Mouse (Mus musculus) inflammation-experienced regulatory T-cells, adult 6 months (primary cell): ENCODE data around the gene Mri1. TPM values are rescaled to one million over a fixed set of nuclear protein-coding genes. Genes with fewer than 3 reads are reported as not detected.
A peak's percentile ranks its signal among the peaks of the same experiment; 100 is the strongest.

Experiments
- ATAC-seq: one replicate; pipeline ENCODE4 v1.8.0; 2017
- polyA plus RNA-seq, 3 experiments: library from polyadenylated mRNA; unstranded; fragments of 100-300 nt; shearing (Covaris generic); gene quantifications; one replicate each; pipeline ENCODE4 v1.2.1; 2017

The Mri1 gene
- polyA plus RNA-seq, 3 experiments from 2014 or later: 7.2 to 34.3 (median 25.2) TPM

DNA sequence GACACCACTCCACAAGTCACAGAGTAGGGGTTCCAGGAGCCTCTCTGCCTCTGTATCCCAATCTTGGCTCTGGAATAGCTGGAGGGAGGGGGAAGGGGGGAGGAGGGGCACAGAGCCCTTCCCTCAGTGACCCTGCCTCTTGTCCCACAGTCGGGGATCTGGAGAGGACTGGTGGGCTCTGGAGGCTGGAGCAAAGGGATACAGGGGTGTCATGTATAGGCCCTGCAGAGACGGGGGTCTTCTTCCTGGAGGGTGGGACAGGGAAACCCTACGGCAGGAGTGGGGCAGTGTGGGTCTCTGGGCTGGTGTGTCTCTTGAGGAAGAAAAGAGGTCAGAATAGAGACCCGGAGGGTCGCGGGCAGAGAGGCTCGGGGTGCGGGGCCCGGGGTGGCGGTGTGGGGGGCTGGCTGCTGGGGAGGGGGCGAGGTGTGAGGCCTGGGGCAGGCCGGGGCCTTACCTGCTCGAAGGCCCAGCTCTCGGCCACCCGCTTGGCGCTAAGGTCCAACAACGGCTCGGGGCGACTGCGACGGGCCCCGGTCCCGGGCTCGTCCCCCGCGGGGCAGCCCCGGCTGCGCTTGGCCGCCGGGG lies 20.6 kb downstream of the Mri1 start:
- ATAC-seq: no peak

DNA sequence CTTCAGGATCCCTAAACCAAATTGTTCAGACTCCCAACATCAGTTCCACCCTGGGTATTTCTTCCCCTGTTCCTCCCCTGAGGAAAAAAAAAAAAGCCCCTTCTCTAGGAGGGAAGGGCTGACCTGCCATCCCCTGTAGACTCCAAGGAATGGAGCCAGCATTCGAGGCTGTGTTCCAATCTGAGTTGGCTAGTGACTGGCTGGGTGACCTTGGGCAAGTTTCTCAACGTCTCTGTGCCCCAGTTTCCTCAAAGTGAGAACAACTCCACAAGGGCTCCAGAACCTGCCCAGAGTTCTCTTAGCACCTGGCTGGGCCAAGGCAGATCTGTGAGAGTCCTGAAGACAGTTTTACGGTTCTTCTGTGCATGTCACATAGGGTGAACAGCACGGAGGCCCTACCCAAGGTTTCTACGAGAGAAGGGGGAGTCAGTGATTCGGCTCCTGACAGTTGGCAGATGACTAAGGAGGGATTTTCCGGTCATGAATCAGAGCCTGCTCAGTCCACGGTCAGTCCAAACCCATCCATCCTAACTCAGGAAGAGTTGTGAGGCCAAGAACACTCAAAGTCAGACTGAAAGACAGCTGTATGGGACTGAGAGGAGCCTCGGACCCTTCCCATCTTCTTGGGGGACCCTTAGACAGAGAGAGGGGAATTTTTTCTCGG lies 21.2 kb downstream of the Mri1 start:
- no peak for ATAC-seq

DNA sequence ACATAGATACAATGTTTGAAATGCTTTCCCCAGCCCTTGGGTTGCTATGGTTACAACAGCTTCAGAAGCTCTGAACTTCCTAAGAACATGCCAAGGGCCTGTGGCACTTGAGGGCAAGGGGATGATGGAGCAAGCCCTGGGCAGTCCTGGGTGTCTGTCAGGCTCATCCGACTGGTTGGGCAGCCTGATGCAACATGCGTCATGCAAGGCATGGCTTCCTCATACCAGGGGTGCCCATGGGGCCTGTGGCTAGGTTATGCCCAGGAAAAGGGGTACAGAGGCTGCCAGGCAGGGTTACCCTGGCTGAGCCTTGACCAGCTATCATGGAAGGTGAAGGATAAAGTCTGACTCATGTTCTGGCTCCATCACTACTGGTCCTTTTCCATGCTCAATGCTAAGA lies 24.1 kb downstream of the Mri1 start:
- ATAC-seq: no peak

DNA sequence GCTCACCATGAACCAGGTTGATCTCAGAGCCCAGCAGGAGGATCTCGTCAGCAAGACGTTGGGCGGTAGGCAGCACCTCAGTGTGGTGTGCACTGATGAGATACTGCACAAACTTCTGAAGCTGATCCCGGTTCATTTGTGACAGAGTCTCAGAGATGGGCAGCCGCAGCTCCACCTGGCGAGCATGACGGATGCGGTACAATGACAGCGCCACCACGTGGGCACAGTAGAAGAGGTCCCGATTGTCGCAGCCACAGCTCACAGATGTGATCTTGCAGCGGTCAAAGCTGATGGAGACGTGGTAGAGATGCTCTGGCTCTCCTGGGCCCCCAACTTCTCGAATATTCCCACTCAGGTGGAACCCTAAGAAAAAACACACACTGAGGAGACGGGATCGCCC lies 26.4 kb downstream of the Mri1 start:
- no peak for ATAC-seq

DNA sequence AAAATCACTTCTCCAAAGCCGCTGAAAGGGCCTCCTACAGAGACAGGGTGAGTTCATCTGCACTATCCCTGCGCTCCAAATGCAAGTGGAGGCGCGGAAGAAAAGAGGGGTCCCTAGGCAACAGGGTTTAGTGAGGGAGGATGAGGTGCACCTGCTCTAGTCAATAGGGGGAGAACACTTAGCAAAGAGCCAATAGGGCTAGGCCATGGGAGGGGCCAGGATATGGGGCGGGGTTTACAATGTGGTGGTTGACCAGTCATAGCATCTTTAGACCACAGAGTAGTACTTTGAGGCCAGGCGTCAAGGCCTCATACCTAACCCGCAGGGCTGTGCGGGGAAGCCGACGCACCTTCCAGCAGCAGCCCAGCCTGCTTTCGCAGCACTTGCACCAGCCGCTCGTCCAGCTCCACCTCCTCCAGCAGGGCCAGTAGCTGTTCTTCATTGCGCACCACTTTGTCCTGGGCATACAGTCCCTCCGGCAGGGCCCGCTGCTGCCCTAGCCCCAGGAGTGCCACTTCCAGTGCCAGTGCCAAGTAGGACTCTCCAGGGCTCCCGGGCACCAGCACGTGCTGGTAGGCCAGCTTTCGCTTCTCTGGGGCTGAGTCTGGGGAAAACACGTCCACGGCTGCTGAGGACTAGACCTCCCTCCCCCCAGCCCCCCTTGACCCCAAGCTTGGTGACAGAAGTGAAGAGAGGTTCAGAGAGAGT lies 33.6 kb downstream of the Mri1 start:
- ATAC-seq: no peak

DNA sequence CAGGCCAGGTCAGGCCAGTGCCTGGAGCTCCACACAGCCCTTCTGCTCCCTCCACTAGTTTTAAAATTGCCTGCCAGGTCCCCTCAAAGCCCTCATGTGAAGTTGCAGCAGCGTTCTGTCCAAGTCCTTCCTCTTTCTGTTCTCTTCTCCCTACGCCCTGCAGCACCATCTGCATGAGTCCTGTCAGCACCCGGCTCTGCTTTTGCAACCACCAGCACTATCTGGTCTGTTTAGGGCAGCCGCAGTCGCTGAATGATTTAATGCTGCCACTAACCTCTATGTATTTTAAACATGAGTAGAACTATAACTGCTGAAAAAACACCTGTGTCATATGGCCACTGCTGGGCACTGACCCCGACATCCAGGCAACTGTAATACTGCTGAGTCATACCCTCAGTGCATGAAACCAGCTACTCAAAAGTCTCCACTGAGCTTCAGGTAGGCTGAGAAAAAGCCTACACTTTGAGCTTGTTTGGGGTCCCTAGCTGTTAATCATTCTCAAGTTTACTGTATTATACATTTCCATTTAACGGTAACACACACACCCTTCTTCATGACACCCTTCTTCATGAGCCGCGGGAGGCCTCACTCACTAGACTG lies 34.5 kb downstream of the Mri1 start:
- no peak for ATAC-seq

DNA sequence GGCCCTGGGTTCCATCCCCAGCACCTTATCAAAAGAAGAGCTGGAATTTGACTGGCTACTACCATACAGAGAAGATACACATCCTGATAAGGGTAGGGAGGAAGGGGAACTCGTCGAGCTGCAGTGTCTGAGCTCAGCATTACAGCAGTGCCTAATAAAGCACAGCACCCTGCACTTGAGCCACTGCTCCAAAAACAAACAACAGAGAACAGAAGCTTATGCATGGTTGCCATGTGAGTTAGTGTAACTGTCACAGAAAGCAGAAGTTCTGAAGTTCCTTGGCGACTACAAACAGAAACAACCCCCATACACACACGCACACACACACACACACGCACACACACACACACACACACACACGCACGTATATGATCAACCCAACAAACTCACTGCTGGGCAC lies 37.0 kb downstream of the Mri1 start:
- ATAC-seq: no peak

DNA sequence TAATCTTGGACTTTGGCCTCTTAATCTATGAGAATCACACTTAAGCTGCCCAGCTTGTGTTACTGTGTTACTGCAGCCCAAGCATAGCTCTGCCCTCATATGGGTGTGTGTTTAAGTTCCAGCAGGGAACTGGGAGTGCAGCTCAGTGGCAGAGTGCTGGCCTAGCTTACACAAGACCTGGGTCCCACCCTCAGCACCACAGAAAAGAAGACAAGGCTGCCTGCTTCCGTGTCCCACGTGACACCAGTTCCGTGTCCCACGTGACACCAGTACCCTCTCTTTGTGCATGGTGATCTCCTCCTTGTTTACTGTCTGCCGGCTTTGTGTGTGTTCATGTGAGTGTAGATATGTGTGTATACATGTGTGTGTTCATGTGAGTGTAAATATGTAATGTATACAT lies 39.0 kb downstream of the Mri1 start:
- ATAC-seq: no peak

DNA sequence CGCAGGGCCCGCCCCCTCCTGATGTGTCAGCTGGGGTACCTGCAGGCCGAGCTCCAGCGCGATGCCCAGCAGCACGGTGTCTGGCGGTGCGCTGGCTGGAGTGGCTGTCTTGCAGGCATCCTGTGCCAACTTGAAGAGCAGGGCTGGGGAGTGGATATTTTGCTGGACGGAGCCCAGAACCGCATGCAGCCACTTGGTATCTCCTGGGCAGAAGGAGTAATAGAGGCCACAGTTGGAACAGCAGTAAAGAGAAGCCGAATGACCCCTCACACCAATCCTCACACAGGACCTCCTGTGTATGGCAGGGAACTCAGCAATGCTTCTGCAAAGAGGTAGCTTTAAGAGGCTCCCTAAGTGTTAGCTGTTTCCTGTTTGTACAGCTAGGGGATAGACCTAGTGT lies 39.9 kb downstream of the Mri1 start:
- ATAC-seq: no peak

DNA sequence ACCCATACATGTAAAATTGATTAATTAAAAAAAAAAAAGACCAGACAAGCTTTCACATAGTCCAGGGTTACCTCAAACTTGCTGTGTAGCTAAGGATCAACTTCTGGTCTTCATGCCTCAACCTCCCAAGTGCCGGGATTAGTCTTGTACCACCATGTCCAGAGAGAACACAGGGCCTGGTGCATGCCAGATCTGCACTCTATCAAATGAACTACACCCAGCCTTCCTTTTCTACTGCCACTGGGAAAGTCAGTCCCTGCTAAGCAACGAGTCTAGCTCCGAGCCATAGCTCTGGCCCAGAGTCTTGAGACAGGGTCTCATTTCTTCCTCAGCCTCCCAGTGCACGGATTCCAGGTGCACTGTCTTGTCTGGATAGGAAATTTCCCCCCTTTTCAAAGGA lies 43.8 kb downstream of the Mri1 start:
- ATAC-seq: no peak

DNA sequence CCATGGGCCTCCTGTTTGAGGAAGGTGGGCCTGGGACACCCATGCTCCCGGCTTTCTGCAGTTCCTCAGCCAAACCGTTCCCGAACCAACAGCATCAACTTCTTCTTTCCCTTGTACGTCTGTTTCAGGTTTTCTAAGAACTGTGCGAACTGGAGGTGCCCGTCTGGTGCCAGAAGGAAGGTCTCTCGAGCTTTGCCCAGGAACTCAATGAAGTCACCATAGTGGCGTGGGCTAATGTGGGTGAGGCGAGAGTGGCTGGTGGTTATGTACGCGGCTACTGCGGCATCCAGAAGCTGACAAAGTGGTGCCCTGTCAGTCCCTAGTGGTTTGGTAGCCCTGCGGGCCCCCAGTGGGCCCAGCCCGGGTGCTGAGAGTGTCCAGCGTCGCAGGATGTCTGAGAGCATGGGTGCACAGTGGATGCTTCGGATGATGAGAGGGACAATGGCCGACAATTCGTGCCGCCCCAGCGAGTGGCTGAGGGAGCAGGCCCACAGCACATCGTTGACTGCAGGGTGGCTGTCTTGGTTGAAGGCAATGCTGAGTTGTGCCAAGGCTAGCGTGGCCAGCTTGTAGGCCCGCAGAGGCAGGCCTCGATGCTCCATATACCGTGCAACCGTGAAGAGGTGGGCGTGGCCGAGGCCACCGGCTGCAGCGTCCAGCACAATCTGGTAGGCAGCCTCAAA lies 45.1 kb downstream of the Mri1 start:
- no peak for ATAC-seq

DNA sequence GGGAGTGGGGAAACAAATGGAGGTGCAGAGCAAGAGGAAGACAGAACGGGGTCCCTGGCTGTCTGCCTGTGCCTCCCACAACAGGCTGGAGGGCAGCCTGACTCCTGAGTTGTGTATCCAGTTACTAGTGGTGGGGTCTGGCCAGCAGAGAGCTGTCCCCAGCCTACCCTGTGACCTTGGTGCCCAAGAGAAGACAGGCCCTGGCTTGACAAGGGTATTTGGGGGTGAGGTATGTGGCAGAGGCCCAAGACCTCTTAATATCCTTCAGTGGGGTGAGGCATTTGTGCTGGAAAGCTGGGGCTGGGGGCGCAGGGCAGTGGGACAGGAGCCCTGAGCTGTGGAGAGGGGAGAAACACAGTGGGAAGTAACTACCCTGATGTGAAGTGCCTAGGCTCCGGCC lies 45.9 kb downstream of the Mri1 start:
- no peak for ATAC-seq

DNA sequence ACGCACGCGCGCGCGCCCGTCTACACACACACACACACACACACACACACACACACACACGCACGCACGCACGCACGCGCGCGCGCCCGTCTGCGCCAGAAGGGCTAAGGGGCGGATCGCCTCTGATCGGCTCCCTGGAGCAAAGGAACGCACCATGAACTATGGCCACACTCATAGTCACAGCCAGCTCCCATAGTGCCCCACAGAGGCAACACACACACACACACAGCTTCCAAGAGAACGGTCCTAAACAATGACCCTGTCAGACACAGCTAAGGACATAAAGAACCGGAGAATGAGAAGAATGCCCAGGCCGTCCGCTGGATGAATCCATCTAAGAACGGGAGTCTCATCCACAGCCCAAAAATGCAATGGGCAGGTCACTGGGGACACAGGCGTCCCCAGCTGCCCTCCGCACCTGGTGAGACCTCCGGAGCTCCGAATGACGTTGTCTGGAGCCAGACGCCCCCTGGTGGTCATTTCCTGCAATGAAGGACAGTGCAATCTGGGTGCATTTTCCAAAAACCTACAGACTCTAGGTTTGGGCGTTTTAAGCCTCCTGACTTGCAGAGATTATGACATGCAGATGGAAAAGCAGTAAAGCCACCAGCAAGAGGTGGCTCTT lies 46.8 kb downstream of the Mri1 start:
- ATAC-seq: peak; percentile 72

DNA sequence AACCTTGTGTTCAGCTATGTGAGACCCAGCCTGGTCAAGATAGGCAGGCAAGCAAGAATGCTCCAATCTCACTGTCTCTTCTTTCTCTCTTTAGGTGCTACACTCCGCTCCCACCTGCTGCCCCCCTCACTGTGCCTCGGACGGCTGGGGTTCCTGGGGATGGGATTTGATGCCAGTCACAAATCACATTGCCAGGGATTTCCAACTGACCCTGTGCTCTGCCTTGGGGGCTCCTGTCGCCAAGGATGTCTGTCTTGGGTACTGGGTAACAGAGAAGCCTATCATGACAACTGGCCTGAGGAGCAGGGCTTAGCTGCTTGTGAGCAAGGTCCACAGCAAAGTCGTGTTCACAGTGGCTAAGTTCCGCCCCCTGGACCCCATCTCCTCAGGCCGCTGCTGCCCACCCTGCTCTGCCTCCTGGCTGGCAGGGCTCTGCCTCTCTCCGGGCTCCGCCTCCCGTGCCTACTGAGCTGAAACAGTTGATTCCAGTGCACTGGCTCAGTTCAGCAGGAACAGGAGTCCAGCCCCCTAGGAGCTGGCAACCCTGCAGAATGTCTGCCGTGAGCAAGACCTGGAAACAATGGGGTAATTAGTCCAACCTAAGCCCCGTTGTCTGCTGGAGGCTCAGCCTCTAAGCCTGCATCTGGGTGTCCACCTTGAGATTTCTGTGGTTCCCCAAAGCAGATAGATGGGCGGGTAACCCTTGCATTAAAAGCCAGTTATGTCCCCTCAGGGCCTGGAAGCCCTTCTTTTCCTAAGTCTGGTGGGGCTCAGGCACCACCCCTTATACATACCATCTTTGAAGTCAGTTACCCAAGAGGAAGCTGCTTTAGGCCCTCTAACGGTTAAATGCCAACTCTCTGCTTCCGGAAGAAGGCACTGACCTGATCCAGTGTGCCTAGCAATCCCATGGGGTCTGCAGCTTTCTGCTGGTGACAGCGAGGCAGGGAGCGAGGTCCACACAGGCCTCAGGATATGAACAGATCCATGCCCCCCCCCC lies 48.4 kb downstream of the Mri1 start:
- no peak for ATAC-seq

DNA sequence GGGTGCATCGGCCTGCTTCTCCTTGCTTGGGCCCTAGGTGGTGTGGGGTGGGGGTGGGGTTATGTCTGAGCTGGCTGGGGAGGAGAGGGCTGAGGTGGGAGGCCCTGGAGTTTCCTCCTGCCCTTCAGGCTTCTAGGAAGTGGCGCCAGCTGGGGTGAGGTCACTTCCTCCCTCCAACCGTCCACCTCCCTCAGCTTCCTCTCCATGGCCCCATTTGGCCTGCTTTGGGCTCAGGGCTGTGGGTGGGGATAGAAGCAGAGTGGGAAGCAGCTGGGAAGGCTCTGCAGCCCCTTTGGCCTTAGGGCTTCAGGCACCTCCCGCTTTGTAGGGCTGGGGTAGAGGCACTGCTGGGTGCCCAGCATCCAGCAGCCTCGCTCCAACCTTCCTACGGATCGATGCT lies 49.3 kb downstream of the Mri1 start:
- no peak for ATAC-seq

DNA sequence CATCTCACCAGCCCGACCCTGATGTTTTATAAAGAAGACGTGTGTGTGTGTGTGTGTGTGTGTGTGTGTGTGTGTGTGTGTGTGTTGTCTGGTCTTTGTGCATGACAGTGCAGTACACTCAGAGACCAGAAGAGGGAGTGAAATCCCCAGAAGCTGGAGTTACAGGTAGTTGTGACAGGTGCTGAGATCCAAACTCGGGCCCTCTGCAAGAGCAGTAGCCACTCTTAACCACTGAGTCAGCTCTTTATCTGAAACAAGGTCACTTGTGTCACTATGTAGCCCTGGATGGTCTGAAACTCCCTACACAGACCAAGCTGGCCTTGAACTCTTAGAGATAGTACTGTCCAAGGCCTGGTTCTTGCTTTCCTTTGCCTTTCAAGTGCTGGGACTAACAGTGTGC lies 50.5 kb downstream of the Mri1 start:
- ATAC-seq: no peak

DNA sequence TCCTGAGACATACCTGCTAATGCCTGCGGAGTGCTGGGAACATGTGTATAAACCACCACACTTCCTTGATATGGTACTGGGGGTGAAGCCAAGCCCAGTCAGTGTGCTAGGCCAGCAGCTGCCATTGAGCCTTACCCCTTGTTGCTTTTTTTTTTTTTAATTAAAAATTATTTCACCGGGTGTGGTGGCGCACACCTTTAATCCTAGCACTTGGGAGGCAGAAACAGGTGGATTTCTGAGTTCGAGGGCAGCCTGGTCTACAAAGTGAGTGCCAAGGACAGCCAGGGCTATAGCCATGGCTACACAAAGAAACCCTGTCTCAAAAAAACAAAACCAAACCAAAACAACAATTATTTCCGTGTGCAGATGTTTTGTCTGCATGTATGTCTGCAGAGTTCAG lies 52.1 kb downstream of the Mri1 start:
- ATAC-seq: no peak

DNA sequence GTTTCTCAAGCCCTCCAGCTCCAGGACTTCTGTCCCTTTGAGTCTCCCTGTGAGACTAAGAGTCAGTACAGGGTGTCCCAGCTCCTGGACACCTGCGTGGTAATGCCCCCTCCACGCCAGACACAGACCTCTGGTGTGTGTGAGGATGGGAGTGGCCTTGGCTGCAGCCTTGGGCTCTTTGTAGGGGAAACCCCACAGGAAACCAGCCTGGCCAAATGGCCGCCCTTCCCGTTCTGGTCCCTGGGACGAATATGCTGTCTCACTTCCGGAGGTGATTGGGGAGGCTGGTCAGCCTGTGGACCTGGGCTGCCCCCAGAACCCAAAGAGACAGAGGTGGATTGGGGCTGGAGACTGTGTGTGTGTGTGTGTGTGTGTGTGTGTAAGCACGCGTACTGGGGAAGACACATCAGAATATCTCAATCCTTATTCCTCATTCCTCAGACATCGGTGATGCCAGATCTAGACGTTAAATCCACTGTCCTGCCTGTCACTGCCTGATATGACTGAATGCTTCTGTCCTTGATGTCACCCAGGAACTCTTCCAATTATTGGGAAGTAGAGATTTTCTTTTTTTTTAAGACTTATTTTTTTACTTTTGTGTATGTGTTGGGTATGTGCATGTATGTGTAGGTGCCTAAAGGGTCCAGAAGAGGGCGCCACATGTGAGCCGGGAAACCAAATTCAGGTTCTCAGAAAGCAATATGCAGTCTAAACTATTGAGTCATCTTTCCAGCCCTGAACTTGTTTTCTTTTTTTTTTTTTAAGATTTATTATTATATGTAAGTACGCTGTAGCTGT lies 53.0 kb downstream of the Mri1 start:
- peak; percentile 2 for ATAC-seq

DNA sequence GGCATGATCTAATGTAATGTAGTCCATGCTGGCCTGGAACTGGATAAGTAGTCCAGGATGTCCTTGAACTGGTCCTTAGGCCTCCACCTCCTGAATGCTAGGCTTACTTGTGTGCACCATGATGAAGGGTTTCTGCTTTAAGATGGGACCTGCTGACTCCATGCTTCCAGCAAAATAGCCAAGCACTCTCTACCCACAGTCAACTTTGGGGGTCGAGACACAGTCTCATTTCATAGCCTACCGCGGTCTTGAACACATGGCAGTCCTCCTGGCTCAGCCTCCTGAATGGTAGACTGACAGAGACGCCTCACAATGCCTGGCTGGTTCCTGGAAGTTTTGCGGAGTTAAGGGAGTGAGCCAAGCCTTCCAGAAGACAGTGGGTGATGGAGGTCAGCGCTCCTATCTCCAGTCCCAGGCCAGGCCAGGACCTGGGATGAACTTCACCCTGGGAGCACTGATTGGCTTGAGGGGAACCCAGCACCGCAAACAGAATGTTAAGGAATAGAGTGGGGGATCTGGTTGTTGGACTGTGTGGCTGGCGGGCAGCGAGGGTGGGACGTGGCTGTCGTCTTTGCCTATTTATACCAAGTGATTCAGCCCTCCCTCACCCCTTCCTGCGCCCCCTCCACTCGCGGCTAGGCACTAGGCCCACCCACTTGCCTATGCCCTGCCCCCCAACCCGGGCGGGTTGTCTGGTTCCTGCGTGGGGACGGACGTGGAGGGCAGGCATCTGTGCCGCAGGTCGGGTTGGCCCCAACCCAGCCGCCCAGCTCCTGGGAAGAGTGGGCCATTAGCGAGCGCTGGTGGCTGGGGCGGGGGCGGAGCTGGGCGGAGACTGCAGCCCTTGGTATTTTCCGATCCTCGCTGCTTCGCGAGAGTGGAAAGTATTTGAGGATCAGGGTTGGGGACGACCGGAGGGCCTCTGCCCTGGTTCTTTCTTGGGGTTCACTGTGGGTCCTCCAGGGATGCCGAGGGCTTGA lies 53.9 kb downstream of the Mri1 start:
- ATAC-seq: peak; percentile 66
